ENCODE assay signal across 8 mouse cellular contexts in the genomic region with DNA sequence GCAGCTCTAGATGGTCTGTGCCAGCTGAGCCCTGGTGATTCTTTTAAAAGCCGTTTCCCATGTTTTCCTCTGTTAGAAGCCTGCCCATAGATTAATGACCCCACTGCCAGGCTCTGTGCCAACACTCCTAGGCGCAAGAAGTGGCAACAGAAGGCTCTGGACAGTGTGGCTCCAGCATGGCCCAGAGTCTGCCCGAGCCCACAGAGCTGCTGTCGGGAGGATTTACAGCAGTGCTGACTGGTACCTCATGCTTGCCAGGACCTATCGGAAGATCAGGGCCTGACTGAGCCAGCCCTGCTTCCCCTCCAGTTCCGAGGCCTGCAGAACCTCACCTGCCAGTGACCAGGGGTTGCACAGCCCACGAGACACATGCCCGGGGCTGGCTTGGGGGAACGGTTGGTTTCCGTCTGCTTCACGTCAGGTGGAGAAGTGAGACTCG.
DNase-seq lines count a peak whose midpoint lies in the region; ATAC-seq and TF ChIP-seq lines count a peak whose summit lies in the region.
"Had no signal": no experiment of that assay in that cellular context is flagged by ENCODE, and none has a peak within 500 bp of the region (broad histone marks: within the 10 kb centered on the region; RNA-seq: fewer than 3 reads in every experiment).

No protein-coding gene starts in this region.

- TF ChIP-seq POLR2A in lung, adult 2 months (IDR thresholded peaks at IDR 0.05; ENCODE audit: borderline replicate concordance, extremely low read depth, low read depth, low read length) = no peak
- TF ChIP-seq POLR2A in thymus, adult 2 months (IDR thresholded peaks at IDR 0.05; ENCODE audit: control insufficient read depth, extremely low read depth, insufficient read depth, low read length, poor library complexity) = no peak

- peak; percentile 52; the same call in 1 of the 2 replicates for ATAC-seq in lung, embryonic 14.5 days (ENCODE audit: insufficient read depth)
- ATAC-seq in hindbrain, embryonic 16.5 days = peak; percentile 83
- 0 out of 2 replicates have a peak, but pooled peaks have one; percentile 5 for ATAC-seq in neutrophil, adult 5-6 weeks (ENCODE audit: extremely low read depth, insufficient number of reproducible peaks, low FRiP score, poor library complexity, severe bottlenecking)

- TF ChIP-seq CTCF in lung, embryonic 14.5 days (IDR thresholded peaks at IDR 0.05; ENCODE audit: low read depth) = no peak
- no peak for TF ChIP-seq CTCF in lung, adult 2 months (IDR thresholded peaks at IDR 0.05; ENCODE audit: insufficient read depth, low read length)
- no peak for TF ChIP-seq CTCF in thymus, adult 2 months (IDR thresholded peaks at IDR 0.05; ENCODE audit: borderline replicate concordance, control insufficient read depth, extremely low read depth, insufficient read depth, low read length, poor library complexity)

- no peaks in the 10 kb centered on the region for H3K27me3 ChIP-seq in lung, embryonic 14.5 days (ENCODE audit: insufficient read depth, low read length)
- no peaks in the 10 kb centered on the region for H3K27me3 ChIP-seq in hindbrain, embryonic 16.5 days (replicated peaks; ENCODE audit: control insufficient read depth, insufficient read depth, low read length)
- no peaks in the 10 kb centered on the region; the same call in 1 of the 2 replicates for H3K27me3 ChIP-seq in thymus, adult 2 months (ENCODE audit: control insufficient read depth, insufficient read depth, low read length)
- H3K27me3 ChIP-seq: midbrain, embryonic 12.5 days had no signal

- WGBS in lung, embryonic 14.5 days = 70% methylated on average over 12 of the region's 12 CpGs
- 49% methylated on average over 12 of the region's 12 CpGs for WGBS in lung, adult 2 months
- WGBS in hindbrain, embryonic 16.5 days = 56% methylated on average over 12 of the region's 12 CpGs
- WGBS in thymus, adult 2 months = 10% methylated on average over 12 of the region's 12 CpGs

- H3K4me3 ChIP-seq in lung, embryonic 14.5 days (ENCODE audit: low read depth, low read length) = no peak overlapping the region
- H3K4me3 ChIP-seq in lung, adult 2 months (replicated peaks; ENCODE audit: extremely low read depth, low read depth, low read length) = no peak overlapping the region
- H3K4me3 ChIP-seq in hindbrain, embryonic 16.5 days (ENCODE audit: low read length) = no peak overlapping the region
- H3K4me3 ChIP-seq in thymus, adult 2 months (ENCODE audit: control insufficient read depth, insufficient read depth, low read length) = no peak overlapping the region
- H3K4me3 ChIP-seq: midbrain, embryonic 12.5 days had no signal

- H3K4me1 ChIP-seq in lung, embryonic 14.5 days (ENCODE audit: insufficient read depth) = no peaks in the 10 kb centered on the region
- peaks cover 15% of the 10 kb centered on the region for H3K4me1 ChIP-seq in lung, adult 2 months (ENCODE audit: control insufficient read depth, insufficient read depth, low read length)
- H3K4me1 ChIP-seq in hindbrain, embryonic 16.5 days (ENCODE audit: control insufficient read depth, insufficient read depth, low read depth, low read length) = peaks cover 22% of the 10 kb centered on the region
- H3K4me1 ChIP-seq in thymus, adult 2 months (replicated peaks; ENCODE audit: control insufficient read depth, insufficient read depth, low read length) = peaks cover 4% of the 10 kb centered on the region

- no peaks in the 10 kb centered on the region for H3K36me3 ChIP-seq in lung, embryonic 14.5 days (ENCODE audit: insufficient read depth)
- no peaks in the 10 kb centered on the region for H3K36me3 ChIP-seq in hindbrain, embryonic 16.5 days (ENCODE audit: control insufficient read depth, insufficient read depth, low read length)
- H3K36me3 ChIP-seq in thymus, adult 2 months (ENCODE audit: control insufficient read depth, insufficient read depth, low read length) = no peaks in the 10 kb centered on the region
- H3K36me3 ChIP-seq: midbrain, embryonic 12.5 days had no signal

- DNase-seq in lung, embryonic 14.5 days = peak; percentile 31
- no peak for DNase-seq in lung, adult 2 months
- DNase-seq in cerebellum, adult 9-10 months = peak; percentile 82
- no peak for DNase-seq in thymus, adult 2 months
- no peak for DNase-seq in gastrocnemius, adult 18-20 months (ENCODE audit: low spot score)

- H3K9me3 ChIP-seq in lung, embryonic 14.5 days (ENCODE audit: low read depth, low read length) = no peaks in the 10 kb centered on the region
- H3K9me3 ChIP-seq in hindbrain, embryonic 16.5 days (ENCODE audit: control insufficient read depth, low read length) = no peaks in the 10 kb centered on the region
- H3K9me3 ChIP-seq: midbrain, embryonic 12.5 days had no signal

- H3K4me2 ChIP-seq in lung, embryonic 14.5 days = no peak overlapping the region
- H3K4me2 ChIP-seq in hindbrain, embryonic 16.5 days (ENCODE audit: low read length) = no peak overlapping the region; the same call in 1 of the 2 replicates
- H3K4me2 ChIP-seq: midbrain, embryonic 12.5 days had no signal

- no peak overlapping the region for H3K27ac ChIP-seq in lung, embryonic 14.5 days (ENCODE audit: low read depth)
- H3K27ac ChIP-seq in hindbrain, embryonic 16.5 days (ENCODE audit: low read depth, low read length) = peak overlapping the region; percentile 65
- no peak overlapping the region for H3K27ac ChIP-seq in thymus, adult 2 months (ENCODE audit: control insufficient read depth, insufficient read depth, low read length)
- H3K27ac ChIP-seq: midbrain, embryonic 12.5 days had no signal

- H3K9ac ChIP-seq in lung, embryonic 14.5 days = no peak overlapping the region
- no peak overlapping the region for H3K9ac ChIP-seq in hindbrain, embryonic 16.5 days (ENCODE audit: low read depth, low read length)
- H3K9ac ChIP-seq: midbrain, embryonic 12.5 days had no signal

Comparison
In these comparisons a context has a peak if more than half of its experiments do, and no peak if none do; other contexts are left out.
1. DNase-seq: peak in lung, embryonic 14.5 days (single experiment) and cerebellum, adult 9-10 months (single experiment); none in lung, adult 2 months (single experiment), thymus, adult 2 months (single experiment) and gastrocnemius, adult 18-20 months (single experiment).
2. ATAC-seq: peak in every context shown above with its lines; median percentile 83 in hindbrain, embryonic 16.5 days; 52 in lung, embryonic 14.5 days; 5 in neutrophil, adult 5-6 weeks.